ENCODE assay signal across 17 mouse cellular contexts in genomic region chr14:8038150-8038549, GRCm38 (mm10). TPM values are rescaled to one million over a fixed set of nuclear protein-coding genes. Genes with fewer than 3 reads are reported as not detected.
"Had no signal": no experiment of that assay in that cellular context is flagged by ENCODE, and none has a peak within 500 bp of the region (broad histone marks: within the 10 kb centered on the region; RNA-seq: fewer than 3 reads in every experiment).

No protein-coding gene starts in this region.

- H3K27ac ChIP-seq: kidney, postnatal 0 days; limb, embryonic 15.5 days; liver, embryonic 13.5 days; midbrain, embryonic 10.5 days; neural tube, embryonic 15.5 days; stomach, postnatal 0 days had no signal

- H3K4me3 ChIP-seq: limb, embryonic 15.5 days; liver, embryonic 13.5 days; midbrain, embryonic 10.5 days; myocyte; neural tube, embryonic 15.5 days had no signal

- DNase-seq: kidney, adult 11 months; kidney, adult 9 months; kidney, postnatal 36 days; liver, embryonic 13.5 days; midbrain, embryonic 14.5 days; right cerebral cortex, adult 18-20 months; right cerebral cortex, postnatal 25 days; thymus, adult 2 months; thymus, postnatal 25 days had no signal

RNA-seq across cellular contexts. Expression of gene Dnase1l3, which starts 43.8 kb away (rescaled TPM):
- total RNA-seq: layer of hippocampus, postnatal 14 days; left cerebral cortex, postnatal 25 days had no signal
